Mouse (Mus musculus): ENCODE measurements around the gene Mrps18a. TPM values are rescaled to one million over a fixed set of nuclear protein-coding genes. Genes with fewer than 3 reads are reported as not detected.

Mrps18a gene
- total and polyA plus RNA-seq, 2 experiments from 2014 or later, result 79.4 to 176 TPM

GRCm38 (mm10) chr17:46081042-46081441, 29.7 kb upstream of the Mrps18a start:
- peaks cover 8% of the 10 kb centered on the region; the same call in 1 of the 2 replicates for H3K4me1 ChIP-seq (ENCODE audit: insufficient read depth)
- WGBS, result 32% methylated on average over 5 of the region's 5 CpGs

GRCm38 (mm10) chr17:46081657-46082056, 29.1 kb upstream of the Mrps18a start:
- Histone ChIP-seq H3K36me3 (ENCODE audit: insufficient read depth) (no peaks in the 10 kb centered on the region), H3K4me1 (ENCODE audit: insufficient read depth) (peaks cover 8% of the 10 kb centered on the region; the same call in 1 of the 2 replicates), H3K9ac (no peak overlapping the region), H3K4me3 (ENCODE audit: low read depth, low read length) (no peak overlapping the region), H3K27me3 (ENCODE audit: insufficient read depth, low read length) (no peaks in the 10 kb centered on the region), H3K4me2 (ENCODE audit: low read depth) (no peak overlapping the region), H3K27ac (ENCODE audit: low read depth, low read length) (no peak overlapping the region), H3K9me3 (ENCODE audit: low read length) (no peaks in the 10 kb centered on the region)
- DNase-seq (no peak), ATAC-seq (no peak)
- no peak for TF ChIP-seq CTCF (IDR thresholded peaks at IDR 0.05; ENCODE audit: low read depth)
- WGBS, result 54% methylated on average over 7 of the region's 7 CpGs

More at GRCm38 (mm10) chr17:46081042-46081441, 29.7 kb upstream of the Mrps18a start:
- no peak overlapping the region for H3K4me3 ChIP-seq (ENCODE audit: low read depth, low read length)
- H3K4me2 ChIP-seq (ENCODE audit: low read depth), result no peak overlapping the region
- H3K9ac ChIP-seq, result no peak overlapping the region
- TF ChIP-seq CTCF (IDR thresholded peaks at IDR 0.05; ENCODE audit: low read depth), result no peak
- DNase-seq (no peak), ATAC-seq (no peak)
- H3K36me3 ChIP-seq (ENCODE audit: insufficient read depth), result no peaks in the 10 kb centered on the region
- H3K27ac ChIP-seq (ENCODE audit: low read depth, low read length), result no peak overlapping the region
- no peaks in the 10 kb centered on the region for H3K27me3 ChIP-seq (ENCODE audit: insufficient read depth, low read length)
- no peaks in the 10 kb centered on the region for H3K9me3 ChIP-seq (ENCODE audit: low read length)

- no peaks in the 10 kb centered on the region for H3K36me3 ChIP-seq (ENCODE audit: insufficient read depth)
- TF ChIP-seq CTCF (IDR thresholded peaks at IDR 0.05; ENCODE audit: low read depth), result no peak
- H3K4me3 ChIP-seq (ENCODE audit: low read depth, low read length), result no peak overlapping the region
- no peak overlapping the region for H3K4me2 ChIP-seq (ENCODE audit: low read depth)
- H3K27ac ChIP-seq (ENCODE audit: low read depth, low read length), result no peak overlapping the region
- peaks cover 8% of the 10 kb centered on the region; the same call in 1 of the 2 replicates for H3K4me1 ChIP-seq (ENCODE audit: insufficient read depth)
- no peak for ATAC-seq
- H3K9me3 ChIP-seq (ENCODE audit: low read length), result no peaks in the 10 kb centered on the region
- H3K27me3 ChIP-seq (ENCODE audit: insufficient read depth, low read length), result no peaks in the 10 kb centered on the region
- no peak for DNase-seq
- H3K9ac ChIP-seq, result no peak overlapping the region
- WGBS, result 59% methylated on average over 3 of the region's 3 CpGs
These were observed 27.4 kb upstream of the Mrps18a start for GRCm38 (mm10) chr17:46083381-46083780.

- TF ChIP-seq CTCF (IDR thresholded peaks at IDR 0.05; ENCODE audit: low read depth), result 0 out of 2 replicates have a peak, but pooled peaks have one; percentile 7
- H3K27ac ChIP-seq (ENCODE audit: low read depth, low read length), result peak overlapping the region; percentile 22; the same call in 1 of the 2 replicates
- no peaks in the 10 kb centered on the region for H3K36me3 ChIP-seq (ENCODE audit: insufficient read depth)
- H3K4me1 ChIP-seq (ENCODE audit: insufficient read depth), result peaks cover 8% of the 10 kb centered on the region; the same call in 1 of the 2 replicates
- H3K9me3 ChIP-seq (ENCODE audit: low read length), result no peaks in the 10 kb centered on the region
- H3K4me2 ChIP-seq (ENCODE audit: low read depth), result peak overlapping the region; percentile 32
- H3K9ac ChIP-seq, result no peak overlapping the region
- no peaks in the 10 kb centered on the region for H3K27me3 ChIP-seq (ENCODE audit: insufficient read depth, low read length)
- ATAC-seq, result peak; percentile 93
- 5% methylated on average over 10 of the region's 10 CpGs for WGBS
- DNase-seq, result peak; percentile 89
- H3K4me3 ChIP-seq (ENCODE audit: low read depth, low read length), result no peak overlapping the region
These were observed 26.7 kb upstream of the Mrps18a start for GRCm38 (mm10) chr17:46084091-46084501.

DNA sequence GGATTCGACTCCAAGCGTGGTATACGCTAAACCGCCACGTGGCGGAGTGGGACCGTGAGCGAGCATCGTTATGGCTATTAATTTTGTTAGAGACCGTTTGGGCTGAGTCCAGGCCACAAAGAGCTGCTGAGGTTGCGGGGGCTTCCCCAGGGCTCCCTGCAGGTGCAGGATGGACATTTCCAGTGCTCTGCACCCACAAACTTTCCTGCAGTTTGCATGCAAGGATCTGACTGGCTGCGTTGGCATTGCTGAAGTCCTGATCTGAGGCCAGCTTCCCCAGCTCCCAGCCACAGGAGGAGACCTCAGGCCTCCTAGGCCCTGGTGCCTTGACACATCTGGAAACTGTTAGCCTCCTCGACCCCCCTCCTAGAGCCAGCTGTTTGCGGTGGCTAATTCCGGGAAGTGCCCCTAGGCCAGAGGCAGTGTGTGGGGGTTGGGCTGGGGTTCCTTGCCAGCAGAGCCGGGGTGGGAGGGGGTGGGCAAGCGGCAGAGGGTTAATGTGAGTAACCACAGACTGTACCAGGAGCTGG, 24.4 kb upstream of the Mrps18a start:
- Histone ChIP-seq H3K4me1 (ENCODE audit: insufficient read depth) (peaks cover 8% of the 10 kb centered on the region; the same call in 1 of the 2 replicates), H3K4me2 (ENCODE audit: low read depth) (no peak overlapping the region), H3K36me3 (ENCODE audit: insufficient read depth) (no peaks in the 10 kb centered on the region), H3K27ac (ENCODE audit: low read depth, low read length) (no peak overlapping the region), H3K27me3 (ENCODE audit: insufficient read depth, low read length) (no peaks in the 10 kb centered on the region), H3K4me3 (ENCODE audit: low read depth, low read length) (no peak overlapping the region), H3K9ac (no peak overlapping the region), H3K9me3 (ENCODE audit: low read length) (no peaks in the 10 kb centered on the region)
- no peak for ATAC-seq
- no peak for DNase-seq
- 58% methylated on average over 17 of the region's 17 CpGs for WGBS
- TF ChIP-seq CTCF (IDR thresholded peaks at IDR 0.05; ENCODE audit: low read depth), result no peak

DNA sequence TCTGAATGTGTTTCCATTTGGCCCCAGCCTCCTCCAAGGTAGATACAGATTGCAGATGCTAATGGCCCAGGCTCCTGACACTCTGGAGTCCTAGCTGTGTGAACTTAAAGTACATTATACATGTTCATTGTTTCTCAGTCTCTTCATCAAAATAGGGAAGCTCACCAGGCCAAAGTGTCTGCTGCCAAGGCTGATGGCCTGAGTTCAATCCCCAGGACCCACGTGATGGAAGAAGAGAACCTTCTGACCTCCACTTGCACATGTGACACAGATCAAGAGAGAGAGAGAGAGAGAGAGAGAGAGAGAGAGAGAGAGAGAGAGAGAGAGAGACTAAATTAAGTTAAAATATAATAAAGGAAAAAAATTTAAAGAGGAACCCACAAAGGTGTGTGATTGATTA, 19.4 kb upstream of the Mrps18a start:
- no peak overlapping the region for H3K4me3 ChIP-seq (ENCODE audit: low read depth, low read length)
- no peak overlapping the region for H3K4me2 ChIP-seq (ENCODE audit: low read depth)
- 78% methylated on average over 1 of the region's 1 CpGs for WGBS
- ATAC-seq (no peak), DNase-seq (no peak)
- H3K9ac ChIP-seq, result no peak overlapping the region
- H3K4me1 ChIP-seq (ENCODE audit: insufficient read depth), result no peaks in the 10 kb centered on the region
- no peaks in the 10 kb centered on the region for H3K27me3 ChIP-seq (ENCODE audit: insufficient read depth, low read length)
- H3K9me3 ChIP-seq (ENCODE audit: low read length), result no peaks in the 10 kb centered on the region
- TF ChIP-seq CTCF (IDR thresholded peaks at IDR 0.05; ENCODE audit: low read depth), result no peak
- no peak overlapping the region for H3K27ac ChIP-seq (ENCODE audit: low read depth, low read length)
- no peaks in the 10 kb centered on the region for H3K36me3 ChIP-seq (ENCODE audit: insufficient read depth)

- no peaks in the 10 kb centered on the region for H3K27me3 ChIP-seq (ENCODE audit: insufficient read depth, low read length)
- no peak overlapping the region for H3K4me2 ChIP-seq (ENCODE audit: low read depth)
- H3K9ac ChIP-seq, result no peak overlapping the region
- H3K4me3 ChIP-seq (ENCODE audit: low read depth, low read length), result no peak overlapping the region
- WGBS, result 80% methylated on average over 14 of the region's 14 CpGs
- ATAC-seq (no peak), DNase-seq (no peak)
- no peaks in the 10 kb centered on the region for H3K4me1 ChIP-seq (ENCODE audit: insufficient read depth)
- no peak for TF ChIP-seq CTCF (IDR thresholded peaks at IDR 0.05; ENCODE audit: low read depth)
- no peak overlapping the region for H3K27ac ChIP-seq (ENCODE audit: low read depth, low read length)
- H3K36me3 ChIP-seq (ENCODE audit: insufficient read depth), result no peaks in the 10 kb centered on the region
- no peaks in the 10 kb centered on the region for H3K9me3 ChIP-seq (ENCODE audit: low read length)
These were observed 18.9 kb upstream of the Mrps18a start for GRCm38 (mm10) chr17:46091899-46092298.

Data from forebrain, postnatal 0 days (tissue).